Mouse (Mus musculus): ENCODE data around the gene Fbln1. TPM values are rescaled to one million over a fixed set of nuclear protein-coding genes. Genes with fewer than 3 reads are reported as not detected.
"Not testable (repeated sequence)": the region's sequence is repeated elsewhere in the genome, so short reads cannot be mapped to it uniquely, and the experiment has no call there.

Fbln1 gene
- total RNA-seq, 2 experiments from 2014 or later = 44.1 to 46.3 TPM

- DNase-seq = no peak
These were observed 89.8 kb downstream of the Fbln1 start for GRCm38 (mm10) chr15:85295544-85295943.

DNA sequence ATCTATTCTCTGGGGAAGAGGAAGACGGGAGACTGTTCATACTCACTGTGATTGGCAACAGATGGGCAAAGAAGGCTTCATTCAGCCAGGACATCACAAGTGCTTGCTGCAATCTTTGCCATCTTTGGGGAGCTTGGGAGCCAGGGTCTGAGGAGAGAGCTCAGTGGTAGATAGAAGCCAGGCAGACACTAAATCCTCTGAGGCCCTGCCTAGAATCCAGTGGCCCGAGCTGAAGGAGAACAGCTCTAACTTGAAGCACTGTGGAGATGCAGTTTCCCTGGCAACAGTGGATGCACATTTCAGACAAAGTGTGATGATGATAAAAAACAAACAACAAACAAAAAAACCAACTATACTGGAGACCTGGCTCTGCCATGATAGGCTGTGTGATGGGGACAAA is 90.2 kb downstream of the Fbln1 start:
- no peak for DNase-seq

DNA sequence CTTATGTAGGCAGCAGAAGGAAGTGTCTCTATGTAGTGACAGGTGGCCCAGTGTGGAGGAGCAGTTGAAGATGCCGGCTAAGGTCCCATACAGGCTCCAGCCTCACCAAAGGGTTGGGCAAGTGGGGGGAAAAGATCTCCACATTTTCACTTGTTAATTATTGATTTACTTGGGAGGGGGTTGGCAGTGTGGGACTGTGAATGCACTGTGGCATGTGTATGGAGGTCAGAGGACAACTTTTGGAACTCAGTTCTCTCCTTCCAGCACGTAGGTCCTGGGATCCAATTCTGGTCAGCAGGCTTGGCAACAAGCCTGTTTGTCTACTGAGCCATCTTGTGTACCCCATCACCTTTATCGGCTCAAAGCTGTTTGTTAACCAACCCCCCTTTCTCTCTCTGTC is 90.8 kb downstream of the Fbln1 start:
- no peak for DNase-seq

- no peak for DNase-seq
These were observed 92.5 kb downstream of the Fbln1 start for GRCm38 (mm10) chr15:85298167-85298781.

- DNase-seq = no peak
These were observed 93.2 kb downstream of the Fbln1 start for GRCm38 (mm10) chr15:85298946-85299345.

DNA sequence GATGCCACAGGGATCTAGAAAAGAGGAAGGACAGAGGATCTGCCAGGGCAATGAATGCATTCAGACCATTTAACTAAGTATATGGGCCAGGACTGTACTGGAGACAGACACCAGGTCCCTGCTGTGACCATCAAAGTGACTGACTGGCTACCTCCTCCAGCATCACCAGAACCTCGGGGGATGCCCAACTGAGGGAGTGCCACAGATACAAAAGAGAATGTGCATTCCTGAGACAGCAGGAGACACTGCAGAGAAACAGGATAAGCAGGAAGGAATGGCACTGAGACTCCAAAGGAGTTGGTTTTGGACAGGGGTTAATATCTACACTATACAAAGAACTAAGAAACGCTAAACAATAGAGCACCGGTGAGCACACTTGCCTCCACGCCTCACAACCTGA is 97.5 kb downstream of the Fbln1 start:
- DNase-seq = no peak

DNA sequence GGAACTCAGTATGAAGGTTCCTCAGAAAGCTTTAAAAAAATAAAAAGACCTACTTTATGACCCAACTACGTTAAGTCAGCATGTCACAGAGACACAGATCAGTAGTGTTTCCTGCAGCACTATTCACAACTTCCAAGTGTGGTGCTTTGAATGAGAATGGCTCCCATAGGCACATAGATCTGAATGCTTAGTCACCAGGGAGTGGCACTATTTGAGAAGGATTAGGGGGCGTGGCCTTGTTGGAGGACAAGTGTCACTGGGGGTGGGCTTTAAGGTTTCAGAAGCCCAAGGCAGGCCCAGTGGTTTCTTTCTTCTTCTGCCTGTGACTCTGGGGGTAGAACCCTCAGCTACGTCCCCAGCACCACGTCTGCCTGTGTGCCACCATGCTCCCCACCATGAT is 98.2 kb downstream of the Fbln1 start:
- DNase-seq = no peak

DNA sequence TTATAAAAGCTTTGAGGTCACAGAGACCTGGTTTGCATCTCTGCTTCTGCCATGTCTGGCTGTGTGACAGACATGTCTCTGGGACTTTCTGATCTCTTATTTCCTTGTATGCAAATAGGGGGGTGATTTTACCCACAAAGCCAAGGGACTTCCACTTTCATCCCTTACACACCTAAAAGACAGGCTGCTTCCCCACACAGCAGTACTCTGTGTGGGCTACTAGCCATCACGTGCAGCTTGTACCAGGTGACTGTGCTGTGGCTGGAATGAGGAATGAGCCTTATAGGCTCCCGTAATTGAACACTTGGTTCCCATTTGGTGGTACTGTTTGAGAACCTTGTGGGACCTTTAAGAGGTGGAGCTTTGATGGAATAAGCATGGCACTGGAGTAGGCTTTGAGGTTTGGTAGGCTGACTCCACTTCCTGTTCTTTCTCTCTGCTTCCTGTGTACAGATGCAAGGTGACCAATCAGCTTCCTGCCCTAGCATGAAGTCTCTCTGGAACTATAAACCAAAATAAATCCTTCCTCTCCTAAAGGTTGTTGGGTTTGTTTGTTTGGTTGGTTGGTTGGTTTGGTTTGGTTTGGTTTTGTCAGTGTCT is 101.4 kb downstream of the Fbln1 start:
- no peak for DNase-seq

DNA sequence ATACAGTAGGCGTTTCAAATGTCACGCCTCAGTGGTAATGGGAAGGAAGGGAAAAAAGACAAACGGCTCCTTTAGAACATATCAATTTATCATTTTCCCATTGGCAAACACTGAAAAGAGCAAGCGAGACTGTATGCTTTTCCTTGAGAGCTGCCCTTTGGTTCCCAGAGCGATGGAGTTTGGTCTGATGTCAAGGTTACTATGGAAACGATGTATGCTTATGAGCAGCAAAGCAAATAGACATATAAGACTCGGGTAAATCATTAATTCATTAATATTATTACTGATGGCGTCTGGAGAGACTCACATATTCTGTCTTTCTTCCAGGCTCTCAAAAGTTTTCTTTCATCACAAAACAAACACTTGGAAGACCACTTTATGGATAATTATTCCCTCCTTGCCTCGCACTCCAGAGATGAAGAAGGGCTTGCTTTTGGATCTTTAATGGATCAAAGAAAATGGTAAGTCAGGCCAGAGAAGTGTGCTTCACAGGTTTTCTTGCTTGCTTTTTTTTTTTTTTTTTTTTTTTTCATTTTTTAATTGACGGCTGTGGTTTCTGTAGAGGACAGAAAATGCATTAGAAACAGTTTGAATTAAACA is 105.4 kb downstream of the Fbln1 start:
- DNase-seq = no peak

DNA sequence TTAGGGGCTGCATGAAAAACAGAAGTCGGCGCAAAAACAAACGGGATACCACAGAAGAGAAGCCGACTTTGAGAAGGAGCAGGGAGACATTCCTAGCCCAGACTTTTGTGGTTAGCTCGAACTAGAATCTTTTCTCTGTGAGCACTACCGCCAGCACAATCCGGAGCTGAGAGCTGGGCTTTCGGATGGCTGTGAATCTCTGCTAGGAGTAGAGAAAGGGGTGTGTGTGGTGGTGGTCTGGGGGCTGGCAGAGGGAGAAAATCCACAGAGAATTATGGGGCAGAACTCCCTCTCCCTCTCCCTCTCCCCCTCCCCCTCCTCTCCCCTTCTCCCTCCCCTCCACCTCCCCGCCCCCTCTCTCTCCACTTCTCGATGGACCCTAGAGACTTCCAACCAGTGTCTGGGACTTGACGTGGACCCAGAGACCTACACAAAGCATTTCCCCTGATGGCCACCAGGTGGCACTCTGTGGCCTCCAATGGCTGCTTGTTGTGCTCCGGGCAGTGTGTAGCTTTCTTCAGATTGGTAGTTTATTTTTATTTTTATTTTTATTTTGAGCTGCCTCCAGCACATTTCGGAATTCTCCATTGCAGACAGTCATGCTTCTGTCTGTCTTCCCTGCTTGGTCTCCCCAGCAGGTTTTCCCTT is 109.8 kb downstream of the Fbln1 start:
- peak; percentile 86 for DNase-seq

DNA sequence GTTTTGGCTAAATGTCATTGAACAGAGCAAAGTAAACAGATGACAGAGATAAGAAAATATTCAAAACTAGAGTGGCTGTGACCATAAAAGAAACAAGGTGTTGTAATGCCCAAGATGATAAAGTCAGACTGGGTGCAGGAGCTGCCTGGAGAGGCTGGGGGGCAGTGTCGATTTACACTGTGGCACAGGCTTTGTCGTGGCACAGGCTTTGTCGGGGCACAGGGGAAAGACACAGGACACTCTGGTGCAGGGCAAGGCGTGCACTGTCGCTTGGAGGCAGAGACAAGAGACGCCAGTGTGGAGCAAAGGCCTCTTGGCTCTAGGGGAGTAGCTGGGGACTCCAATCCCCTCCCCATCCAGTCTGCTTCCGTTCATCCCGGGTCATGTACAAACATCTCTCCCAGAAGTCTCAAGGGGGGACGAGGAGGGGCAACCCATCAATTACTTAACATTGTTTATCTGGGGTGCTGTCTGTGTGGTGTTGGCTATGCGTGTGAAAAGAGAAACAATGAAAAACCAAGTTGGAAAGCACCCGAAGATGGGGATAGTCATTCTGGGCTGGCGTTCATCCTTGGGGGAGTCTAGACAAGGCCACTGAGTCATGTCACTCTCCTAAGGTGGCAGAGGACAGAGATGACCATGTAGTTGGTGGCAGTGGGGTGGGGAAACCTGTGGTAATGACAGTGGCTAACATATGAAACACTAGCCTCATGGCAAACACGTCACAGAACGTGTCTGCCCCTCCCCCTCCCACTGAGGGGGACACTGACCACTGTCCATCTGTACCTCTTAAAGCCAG is 110.8 kb downstream of the Fbln1 start:
- DNase-seq = no peak

- DNase-seq = peak; percentile 69
These were observed 114.3 kb downstream of the Fbln1 start for GRCm38 (mm10) chr15:85319924-85320668.

DNA sequence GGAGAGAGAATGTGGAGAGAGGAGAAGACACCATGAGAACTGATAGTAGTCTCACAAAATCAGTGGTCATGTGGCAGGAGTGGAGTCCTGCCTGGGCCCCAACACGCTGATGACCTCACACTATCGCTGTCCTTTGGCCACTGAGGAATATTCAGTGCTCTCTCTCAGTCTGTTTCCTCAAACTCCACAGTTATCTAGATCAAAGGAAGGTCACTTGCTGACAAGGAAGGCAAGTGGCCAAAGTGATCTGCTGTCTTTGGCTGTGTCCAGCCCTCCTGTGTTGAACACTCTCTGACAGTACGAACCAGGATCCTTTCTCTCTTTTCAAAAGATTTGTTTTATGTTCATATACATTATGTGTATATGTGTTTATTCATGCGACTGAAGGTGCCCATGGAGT is 117.5 kb downstream of the Fbln1 start:
- no peak for DNase-seq

DNA sequence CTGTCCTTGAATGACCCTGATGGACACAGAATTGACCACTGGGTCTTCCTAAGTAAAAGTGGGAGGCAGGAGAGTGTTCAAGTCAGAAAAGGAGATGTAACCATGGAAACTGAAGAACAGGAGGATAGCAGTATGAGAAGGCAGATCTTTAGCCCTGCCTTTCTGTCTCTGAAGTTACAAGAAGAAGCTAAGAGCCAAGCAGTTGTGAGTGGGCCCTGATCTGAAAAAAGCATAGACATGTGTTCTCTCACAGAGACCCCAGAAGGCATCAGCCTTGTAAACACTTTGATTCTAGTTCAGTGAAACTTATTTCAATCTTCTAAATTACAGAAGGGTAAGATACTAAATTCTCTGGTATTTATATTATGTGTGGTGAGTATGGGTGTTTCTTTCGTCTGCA is 118.7 kb downstream of the Fbln1 start:
- DNase-seq = no peak

DNA sequence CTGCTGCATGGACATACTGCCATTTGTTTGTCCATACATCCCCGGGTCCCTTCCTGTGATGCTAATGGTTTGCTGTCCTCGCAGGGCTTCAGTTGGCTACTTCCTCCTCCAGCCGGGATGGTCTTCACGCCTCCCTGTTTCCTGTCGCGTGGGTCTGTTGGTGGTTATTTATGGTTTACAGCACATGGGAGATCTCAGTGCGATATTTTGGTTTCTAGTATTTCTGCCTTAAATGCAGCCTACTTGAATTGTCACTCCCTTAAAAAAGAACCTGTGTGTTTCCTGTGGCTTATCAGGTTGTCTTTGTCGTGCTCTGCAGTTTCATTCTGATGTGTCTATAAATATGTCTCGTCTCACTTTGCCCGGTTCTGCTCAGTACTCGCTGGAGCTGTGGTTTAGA is 122.1 kb downstream of the Fbln1 start:
- DNase-seq = no peak

- not testable (repeated sequence) for DNase-seq
These were observed 122.7 kb downstream of the Fbln1 start for GRCm38 (mm10) chr15:85328455-85328854.

DNA sequence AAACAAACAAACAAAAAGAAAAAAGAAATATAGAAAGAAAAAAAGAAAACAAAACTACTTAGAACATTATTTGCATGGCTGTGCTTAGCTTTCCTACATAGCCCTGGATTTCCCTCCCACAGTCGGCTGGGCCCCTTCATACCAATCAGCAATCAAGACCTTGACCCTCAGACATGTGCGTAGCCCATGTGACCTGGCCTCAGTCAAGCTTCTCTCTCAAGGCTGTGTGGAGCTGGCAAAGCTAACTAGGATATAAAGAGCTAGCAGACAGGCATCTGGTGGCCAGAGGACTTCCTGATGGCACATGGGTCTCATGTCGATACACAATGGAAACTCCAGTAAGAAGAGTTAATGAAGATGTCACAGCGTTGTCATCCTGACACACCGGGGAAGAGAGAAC is 123.3 kb downstream of the Fbln1 start:
- peak; percentile 25 for DNase-seq

GRCm38 (mm10) chr15:85330024-85330423 is 124.3 kb downstream of the Fbln1 start:
- DNase-seq = no peak

GRCm38 (mm10) chr15:85333511-85333910 is 127.8 kb downstream of the Fbln1 start:
- DNase-seq = not testable (repeated sequence)

DNA sequence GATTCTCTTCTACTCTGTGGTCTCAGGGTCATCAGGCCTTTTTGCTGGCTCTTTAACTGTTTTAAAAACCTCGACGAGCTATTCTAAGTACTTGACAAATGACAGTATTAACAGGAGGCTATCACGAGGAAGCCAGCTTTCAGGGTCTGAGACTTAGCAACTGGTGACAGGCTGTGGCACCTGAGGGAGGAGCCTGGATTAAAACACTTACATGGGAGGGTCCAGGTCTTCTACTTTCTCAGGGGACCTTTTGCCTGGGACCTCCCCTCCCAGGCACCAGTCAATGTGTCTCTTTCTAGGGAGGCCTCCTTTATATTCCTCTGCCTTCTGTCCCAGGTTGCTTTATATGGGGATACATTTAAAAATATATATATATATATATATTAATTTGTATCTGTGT is 128.5 kb downstream of the Fbln1 start:
- DNase-seq = no peak

DNA sequence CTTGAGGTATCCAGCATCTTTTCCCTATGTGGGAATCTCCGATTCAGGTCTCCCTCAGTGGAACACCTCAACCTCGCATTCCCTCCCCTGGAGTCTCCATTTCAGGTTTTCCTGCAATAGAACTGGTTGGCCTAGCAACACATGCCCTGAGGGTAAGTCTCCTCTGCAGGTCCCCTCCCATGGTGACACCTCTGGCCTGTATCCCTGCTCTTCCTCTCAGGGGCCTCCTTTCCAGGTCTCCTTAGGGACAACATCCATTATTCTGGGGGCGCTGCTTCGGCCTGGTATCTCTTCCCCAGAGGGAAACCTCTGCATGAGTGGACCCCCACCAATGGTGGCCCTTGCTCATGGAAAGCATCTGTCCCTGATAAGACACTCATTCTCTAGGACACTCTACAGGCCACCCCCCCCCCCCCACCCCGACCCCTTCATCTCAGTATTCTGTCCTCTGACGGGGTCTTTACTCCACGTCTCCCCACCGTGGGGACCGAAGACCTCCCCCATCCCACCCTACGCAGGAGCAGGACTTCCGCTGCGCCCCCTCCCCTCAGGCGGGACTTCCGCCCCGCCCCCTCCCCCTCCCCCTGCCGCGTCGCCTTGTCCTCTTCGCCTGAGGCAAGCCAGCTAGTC is 130.0 kb downstream of the Fbln1 start, which contains the start of gene Atxn10:
TSS of gene Atxn10 (plus strand) at position 575 of the 630 bp plus-strand sequence.
- DNase-seq = no peak
